Mouse (Mus musculus) erythroid progenitor cell, adult 5-6 weeks (primary cell): Measurements from ENCODE around the gene Notch4. TPM values are rescaled to one million over a fixed set of nuclear protein-coding genes. Genes with fewer than 3 reads are reported as not detected.

Experiments
- ATAC-seq: replicated peaks from 2 replicates; pipeline ENCODE4 v1.8.0; 2016; ENCODE audit warnings: moderate number of reproducible peaks, mild to moderate bottlenecking, moderate TSS enrichment, inconsistent platforms; ENCODE audit not compliant: poor library complexity, low FRiP score, severe bottlenecking
- total RNA-seq, 2 experiments: library from RNA; stranded (forward) in 1 of 2; stranded (reverse) in 1 of 2; fragments of 150-400 nt in 1 of 2; fragments of 186-747, 209-891 nt in 1 of 2; gene quantifications; 2 replicates each; pipeline versions ENCODE4 v1.2.3 to v1.2.4; 2015 to 2017; ENCODE audit warnings: low replicate concordance in 2 of 2

Gene Notch4
- total RNA-seq, 2 experiments from 2014 or later, result not detected

GRCm38 (mm10) chr17:34567311-34567710 is 3.2 kb downstream of the Notch4 start:
- no peak for ATAC-seq

GRCm38 (mm10) chr17:34568421-34568820 is 4.4 kb downstream of the Notch4 start:
- no peak for ATAC-seq

GRCm38 (mm10) chr17:34569919-34570318 is 5.9 kb downstream of the Notch4 start:
- ATAC-seq, result no peak

- ATAC-seq, result peak; percentile 36; the same call in 1 of the 2 replicates
Observed at GRCm38 (mm10) chr17:34571875-34572274, 7.8 kb downstream of the Notch4 start.

- no peak for ATAC-seq
Observed at GRCm38 (mm10) chr17:34572361-34572760, 8.3 kb downstream of the Notch4 start.

GRCm38 (mm10) chr17:34576577-34576976 is 12.5 kb downstream of the Notch4 start:
- no peak for ATAC-seq

- ATAC-seq, result no peak
Observed at GRCm38 (mm10) chr17:34578070-34578469, 14.0 kb downstream of the Notch4 start.

- ATAC-seq, result no peak
Observed at GRCm38 (mm10) chr17:34582528-34582927, 18.5 kb downstream of the Notch4 start.

- ATAC-seq, result no peak
Observed at GRCm38 (mm10) chr17:34583397-34583796, 19.3 kb downstream of the Notch4 start.

- no peak for ATAC-seq
Observed at GRCm38 (mm10) chr17:34583819-34584218, 19.8 kb downstream of the Notch4 start.

GRCm38 (mm10) chr17:34585121-34585520 is 21.1 kb downstream of the Notch4 start:
- ATAC-seq, result no peak

- ATAC-seq, result no peak
Observed at GRCm38 (mm10) chr17:34585877-34586771, 22.1 kb downstream of the Notch4 start.

GRCm38 (mm10) chr17:34586796-34587422 is 22.8 kb downstream of the Notch4 start:
- ATAC-seq, result peak; percentile 66

- ATAC-seq, result peak; percentile 77
Observed at GRCm38 (mm10) chr17:34587423-34587811, 23.3 kb downstream of the Notch4 start.

GRCm38 (mm10) chr17:34587814-34588213 is 23.7 kb downstream of the Notch4 start:
- ATAC-seq, result no peak

- no peak for ATAC-seq
Observed at GRCm38 (mm10) chr17:34588767-34589166, 24.7 kb downstream of the Notch4 start.

- ATAC-seq, result no peak
Observed at GRCm38 (mm10) chr17:34589206-34589605, 25.1 kb downstream of the Notch4 start.

- ATAC-seq, result no peak
Observed at GRCm38 (mm10) chr17:34589681-34590101, 25.6 kb downstream of the Notch4 start, which contains the start of gene Gpsm3. TSS of gene Gpsm3 (plus strand) at chr17:34589806.

- ATAC-seq, result no peak
Observed at GRCm38 (mm10) chr17:34590154-34590987, 26.3 kb downstream of the Notch4 start.
